ENCODE assay signal across 8 mouse cellular contexts in genomic region chr2:144247337-144247978, GRCm38 (mm10). TPM values are rescaled to one million over a fixed set of nuclear protein-coding genes. Genes with fewer than 3 reads are reported as not detected.
DNase-seq lines count a peak whose midpoint lies in the region; ATAC-seq lines count a peak whose summit lies in the region.

No protein-coding gene starts in this region.

- H3K36me3 ChIP-seq in kidney, embryonic 14.5 days (ENCODE audit: control insufficient read depth, insufficient read depth, low read length): peaks cover 36% of the 10 kb centered on the region
- peaks cover 45% of the 10 kb centered on the region for H3K36me3 ChIP-seq in heart, embryonic 14.5 days (ENCODE audit: control insufficient read depth, insufficient read depth, low read length)

- 0 out of 2 replicates have a peak, but pooled peaks cover 8% of the 10 kb centered on the region for H3K4me1 ChIP-seq in kidney, embryonic 14.5 days (ENCODE audit: control insufficient read depth, insufficient read depth, low read length)
- H3K4me1 ChIP-seq in heart, embryonic 14.5 days (ENCODE audit: control insufficient read depth in 2 of 2, insufficient read depth in 2 of 2, low read length in 2 of 2): peaks cover 6 to 15% of the 10 kb centered on the region in 2 experiments; a peak in 3 of 4 replicates

- WGBS in kidney, embryonic 14.5 days: 40% methylated on average over 5 of the region's 5 CpGs
- 37% methylated on average over 5 of the region's 5 CpGs for WGBS in heart, embryonic 14.5 days

- DNase-seq in kidney, postnatal 4 days: no peak
- peak; percentile 66 for DNase-seq in MEL-GATA-1-ER (ENCODE audit: extremely low read depth, low read depth)
- no peak for DNase-seq in retina, embryonic 14.5 days (ENCODE audit: low spot score)
- no peak for DNase-seq in thymus, postnatal 4 days

- no peak overlapping the region for H3K9ac ChIP-seq in kidney, embryonic 14.5 days (ENCODE audit: low read depth, low read length)
- no peak overlapping the region for H3K9ac ChIP-seq in heart, embryonic 14.5 days (ENCODE audit: low read length)

- ATAC-seq in kidney, embryonic 14.5 days (ENCODE audit: low FRiP score, low TSS enrichment): no peak
- ATAC-seq in heart, embryonic 14.5 days (ENCODE audit: insufficient number of reproducible peaks, insufficient read depth, low FRiP score, low read depth): peak; percentile 34; the same call in 1 of the 2 replicates
- peak; percentile 77 for ATAC-seq in megakaryocyte, adult 5-6 weeks (ENCODE audit: poor library complexity, severe bottlenecking)
- no peak for ATAC-seq in cerebellum, adult (ENCODE audit: insufficient number of reproducible peaks, low FRiP score, low TSS enrichment)

- no peaks in the 10 kb centered on the region for H3K27me3 ChIP-seq in kidney, embryonic 14.5 days (ENCODE audit: control insufficient read depth, insufficient read depth, low read length)
- no peaks in the 10 kb centered on the region for H3K27me3 ChIP-seq in heart, embryonic 14.5 days (ENCODE audit: control insufficient read depth, insufficient read depth, low read length)

- no peak overlapping the region for H3K4me2 ChIP-seq in kidney, embryonic 14.5 days (replicated peaks; ENCODE audit: low read depth, low read length)
- H3K4me2 ChIP-seq in heart, embryonic 14.5 days (ENCODE audit: low read length): no peak overlapping the region

- H3K4me3 ChIP-seq in kidney, embryonic 14.5 days (ENCODE audit: low read length): no peak overlapping the region
- H3K4me3 ChIP-seq in heart, embryonic 14.5 days (ENCODE audit: control insufficient read depth in 1 of 2, insufficient read depth in 1 of 2, low read depth in 1 of 2, low read length in 2 of 2): no peak overlapping the region

- peak overlapping the region; percentile 42; the same call in 1 of the 2 replicates for H3K27ac ChIP-seq in kidney, embryonic 14.5 days (ENCODE audit: low read depth, low read length)
- H3K27ac ChIP-seq in heart, embryonic 14.5 days (replicated peaks in 1 of 2; ENCODE audit: control insufficient read depth in 1 of 2, insufficient read depth in 1 of 2, low read depth in 2 of 2, low read length in 2 of 2): peak overlapping the region; percentile 19 to 29; a peak in 1 of 4 replicates

- H3K9me3 ChIP-seq in kidney, embryonic 14.5 days (ENCODE audit: control insufficient read depth, low read length): no peaks in the 10 kb centered on the region
- H3K9me3 ChIP-seq in heart, embryonic 14.5 days (ENCODE audit: control insufficient read depth, low read length): no peaks in the 10 kb centered on the region

RNA-seq across cellular contexts. Expression of gene Mgme1, which starts 23.0 kb away (rescaled TPM):
- polyA plus RNA-seq in kidney, embryonic 14.5 days (2014; fragmentation: Nextera tagmentation; extraction: Ambion mirVana): 20.2 and 21.9 TPM in 2 replicates
- polyA plus RNA-seq in heart, embryonic 14.5 days (2014; fragmentation: Nextera tagmentation; extraction: Ambion mirVana): 21.2 and 21.8 TPM in 2 replicates
- 6.8 and 9.4 TPM in 2 replicates for total RNA-seq in megakaryocyte, adult 5-6 weeks (2015)
- total RNA-seq in megakaryocyte, adult 5-6 weeks (2017): 12.8 and 13.2 TPM in 2 replicates

RNA-seq across cellular contexts. Expression of gene Snx5, which starts 23.2 kb away (rescaled TPM):
- 138 and 155 TPM in 2 replicates for polyA plus RNA-seq in kidney, embryonic 14.5 days (2014; fragmentation: Nextera tagmentation; extraction: Ambion mirVana)
- polyA plus RNA-seq in heart, embryonic 14.5 days (2014; fragmentation: Nextera tagmentation; extraction: Ambion mirVana): 96.4 and 99.9 TPM in 2 replicates
- 145 and 164 TPM in 2 replicates for total RNA-seq in megakaryocyte, adult 5-6 weeks (2015)
- total RNA-seq in megakaryocyte, adult 5-6 weeks (2017): 178 and 195 TPM in 2 replicates

Comparison
In these comparisons a context has a peak if more than half of its experiments do, and no peak if none do; other contexts are left out.
1. ATAC-seq: peak in heart, embryonic 14.5 days (single experiment) and megakaryocyte, adult 5-6 weeks (single experiment); none in kidney, embryonic 14.5 days (single experiment) and cerebellum, adult (single experiment).